Mouse (Mus musculus) bone marrow macrophage, adult 2 months (primary cell): ENCODE data around the gene Nav2.

ENCODE experiments used
- CTCF ChIP-seq: IDR thresholded peaks from 2 replicates; pipeline ENCODE4 v1.5.1; 2012; ENCODE audit warnings: low read depth, mild to moderate bottlenecking, low read length, moderate library complexity
- POLR2A ChIP-seq: IDR thresholded peaks from 2 replicates; pipeline ENCODE4 v1.6.1; 2012; ENCODE audit warnings: mild to moderate bottlenecking, low read depth, low read length, borderline replicate concordance

GRCm38 (mm10) chr7:49451240-49451639 is 542.7 kb downstream of the Nav2 start:
- TF ChIP-seq CTCF (no peak), POLR2A (no peak)
